Mouse (Mus musculus): ENCODE data around the gene Styk1. TPM values are rescaled to one million over a fixed set of nuclear protein-coding genes. Genes with fewer than 3 reads are reported as not detected.
A peak's percentile ranks its signal among the peaks of the same experiment; 100 is the strongest.

Gene Styk1
- polyA plus RNA-seq, 1 experiment from 2014 or later, result 4.9 TPM

DNA sequence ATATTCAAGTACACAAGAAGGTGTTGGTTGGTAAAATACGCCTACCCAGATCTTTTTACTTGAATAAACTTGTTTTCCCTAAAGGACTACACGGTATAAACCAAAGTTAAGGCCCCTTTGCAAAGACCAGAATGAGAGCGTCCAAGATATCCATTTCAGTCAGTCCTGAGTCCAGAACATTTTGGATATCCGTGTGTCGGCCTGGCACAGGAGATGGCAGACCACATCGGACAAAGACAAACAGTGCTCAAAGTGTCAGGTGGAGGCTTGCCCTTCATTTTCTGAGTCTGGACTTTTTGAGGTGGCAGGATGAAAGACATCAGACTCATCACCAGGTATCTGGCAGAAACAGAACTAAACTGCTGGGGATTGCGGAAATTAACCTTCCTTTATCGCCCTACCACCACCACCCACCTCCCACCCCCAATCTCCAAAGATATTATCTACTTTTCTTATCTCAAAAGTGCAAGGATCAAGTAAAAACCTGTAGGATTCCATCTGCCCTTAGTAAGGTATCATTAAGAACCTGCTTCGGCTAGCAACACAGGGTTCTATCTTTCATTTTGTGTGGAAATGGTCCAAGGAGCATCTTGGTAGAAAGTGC is 33.1 kb upstream of the Styk1 start:
- DNase-seq (ENCODE audit: low spot score) (no peak), ATAC-seq (ENCODE audit: low FRiP score) (no peak)
- peak overlapping the region; percentile 91; the same call in 1 of the 2 replicates for H3K9ac ChIP-seq
- H3K4me1 ChIP-seq (replicated peaks; ENCODE audit: control insufficient read depth, insufficient read depth, low read length), result peaks cover 35% of the 10 kb centered on the region
- H3K27ac ChIP-seq, result no peak overlapping the region
- peak overlapping the region; percentile 76 for H3K4me3 ChIP-seq (replicated peaks; ENCODE audit: low read length)
- H3K4me2 ChIP-seq (replicated peaks), result peak overlapping the region; percentile 82
- WGBS, result 45% methylated on average over 9 of the region's 9 CpGs
- no peaks in the 10 kb centered on the region for H3K36me3 ChIP-seq (replicated peaks; ENCODE audit: control insufficient read depth, insufficient read depth)
- H3K27me3 ChIP-seq (ENCODE audit: control insufficient read depth, insufficient read depth, low read length), result no peaks in the 10 kb centered on the region
- no peaks in the 10 kb centered on the region for H3K9me3 ChIP-seq (ENCODE audit: control insufficient read depth, low read length)

DNA sequence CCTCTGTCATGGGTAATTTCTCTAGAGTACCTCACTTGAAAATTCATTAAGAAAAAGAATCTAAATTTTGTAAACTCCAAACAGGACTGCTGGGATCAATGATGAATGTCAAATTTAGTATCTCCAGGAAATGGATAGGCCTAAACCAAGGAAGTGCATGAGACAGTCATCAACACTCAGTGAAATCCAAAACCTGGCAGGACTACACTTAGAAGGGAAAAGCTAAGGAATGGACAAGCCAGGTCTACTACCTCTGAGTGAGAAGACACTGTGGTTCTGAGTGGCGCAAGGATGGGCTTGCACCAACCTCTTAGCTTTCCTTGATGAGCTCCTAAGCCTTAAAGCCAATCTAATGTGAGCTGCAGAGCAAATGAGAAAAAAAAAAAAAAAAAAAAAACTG is 32.1 kb upstream of the Styk1 start:
- Histone ChIP-seq H3K4me3 (replicated peaks; ENCODE audit: low read length) (no peak overlapping the region), H3K27me3 (ENCODE audit: control insufficient read depth, insufficient read depth, low read length) (no peaks in the 10 kb centered on the region), H3K27ac (no peak overlapping the region), H3K9ac (no peak overlapping the region), H3K9me3 (ENCODE audit: control insufficient read depth, low read length) (no peaks in the 10 kb centered on the region), H3K36me3 (replicated peaks; ENCODE audit: control insufficient read depth, insufficient read depth) (0 out of 2 replicates have a peak, but pooled peaks cover 3% of the 10 kb centered on the region), H3K4me1 (replicated peaks; ENCODE audit: control insufficient read depth, insufficient read depth, low read length) (peaks cover 35% of the 10 kb centered on the region), H3K4me2 (replicated peaks) (no peak overlapping the region)
- 97% methylated on average over 1 of the region's 1 CpGs for WGBS
- ATAC-seq (ENCODE audit: low FRiP score) (no peak), DNase-seq (ENCODE audit: low spot score) (no peak)

- DNase-seq (ENCODE audit: low spot score) (no peak), ATAC-seq (ENCODE audit: low FRiP score) (no peak)
- H3K4me2 ChIP-seq (replicated peaks), result no peak overlapping the region
- no peaks in the 10 kb centered on the region for H3K27me3 ChIP-seq (ENCODE audit: control insufficient read depth, insufficient read depth, low read length)
- peaks cover 19% of the 10 kb centered on the region; the same call in 1 of the 2 replicates for H3K36me3 ChIP-seq (replicated peaks; ENCODE audit: control insufficient read depth, insufficient read depth)
- H3K4me1 ChIP-seq (replicated peaks; ENCODE audit: control insufficient read depth, insufficient read depth, low read length), result peaks cover 31% of the 10 kb centered on the region
- no peak overlapping the region for H3K9ac ChIP-seq
- WGBS, result 64% methylated on average over 6 of the region's 6 CpGs
- no peak overlapping the region for H3K4me3 ChIP-seq (replicated peaks; ENCODE audit: low read length)
- H3K27ac ChIP-seq, result no peak overlapping the region
- H3K9me3 ChIP-seq (ENCODE audit: control insufficient read depth, low read length), result no peaks in the 10 kb centered on the region
Observed at GRCm38 (mm10) chr6:131383713-131384330, 30.4 kb upstream of the Styk1 start.

GRCm38 (mm10) chr6:131382984-131383337 is 29.6 kb upstream of the Styk1 start:
- WGBS, result 65% methylated on average over 3 of the region's 3 CpGs
- ATAC-seq (ENCODE audit: low FRiP score) (no peak), DNase-seq (ENCODE audit: low spot score) (no peak)
- H3K27me3 ChIP-seq (ENCODE audit: control insufficient read depth, insufficient read depth, low read length), result no peaks in the 10 kb centered on the region
- H3K27ac ChIP-seq, result no peak overlapping the region
- peaks cover 26% of the 10 kb centered on the region for H3K36me3 ChIP-seq (replicated peaks; ENCODE audit: control insufficient read depth, insufficient read depth)
- peaks cover 28% of the 10 kb centered on the region for H3K4me1 ChIP-seq (replicated peaks; ENCODE audit: control insufficient read depth, insufficient read depth, low read length)
- no peak overlapping the region for H3K9ac ChIP-seq
- H3K4me3 ChIP-seq (replicated peaks; ENCODE audit: low read length), result no peak overlapping the region
- H3K9me3 ChIP-seq (ENCODE audit: control insufficient read depth, low read length), result no peaks in the 10 kb centered on the region
- H3K4me2 ChIP-seq (replicated peaks), result no peak overlapping the region

GRCm38 (mm10) chr6:131382232-131382983 is 29.0 kb upstream of the Styk1 start:
- H3K4me2 ChIP-seq (replicated peaks), result 0 out of 2 replicates have a peak overlapping the region, but pooled peaks have one; percentile 0
- H3K27ac ChIP-seq, result no peak overlapping the region
- DNase-seq (ENCODE audit: low spot score), result no peak

DNA sequence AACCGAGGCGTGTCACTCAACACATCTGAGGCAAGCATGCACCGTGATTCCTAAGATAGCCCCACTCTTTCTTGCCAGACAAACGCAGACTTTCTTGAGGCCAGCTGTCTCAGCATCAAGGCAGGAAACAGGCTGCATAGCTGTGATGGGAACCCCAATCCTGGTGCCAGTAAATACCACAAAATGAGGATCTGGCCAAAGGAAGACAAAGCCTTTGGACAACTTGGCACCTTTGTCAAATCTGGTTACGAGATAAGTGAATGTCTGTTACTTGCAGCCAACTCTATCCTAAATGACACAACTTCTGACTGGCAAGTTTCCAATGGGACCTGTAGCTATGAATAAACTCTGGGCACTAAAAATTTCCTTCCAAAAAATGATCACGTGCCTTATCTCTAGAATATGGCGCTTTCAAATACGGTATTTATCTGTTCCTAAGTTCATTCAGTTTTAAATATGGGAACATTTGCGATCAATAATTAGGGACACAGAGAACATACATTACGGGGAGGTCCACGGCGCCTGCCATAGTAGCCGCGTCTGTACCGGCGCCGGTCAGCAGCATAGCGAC is 25.5 kb upstream of the Styk1 start:
- DNase-seq (ENCODE audit: low spot score), result no peak
- H3K4me1 ChIP-seq (replicated peaks; ENCODE audit: control insufficient read depth, insufficient read depth, low read length), result peaks cover 12% of the 10 kb centered on the region
- no peak for ATAC-seq (ENCODE audit: low FRiP score)
- no peak overlapping the region for H3K4me3 ChIP-seq (replicated peaks; ENCODE audit: low read length)
- 96% methylated on average over 18 of the region's 18 CpGs for WGBS
- H3K9ac ChIP-seq, result no peak overlapping the region
- no peaks in the 10 kb centered on the region for H3K9me3 ChIP-seq (ENCODE audit: control insufficient read depth, low read length)
- no peak overlapping the region for H3K27ac ChIP-seq
- peaks cover 53% of the 10 kb centered on the region for H3K36me3 ChIP-seq (replicated peaks; ENCODE audit: control insufficient read depth, insufficient read depth)
- no peak overlapping the region for H3K4me2 ChIP-seq (replicated peaks)
- H3K27me3 ChIP-seq (ENCODE audit: control insufficient read depth, insufficient read depth, low read length), result no peaks in the 10 kb centered on the region

More at GRCm38 (mm10) chr6:131382232-131382983, 29.0 kb upstream of the Styk1 start:
- Histone ChIP-seq H3K4me1 (replicated peaks; ENCODE audit: control insufficient read depth, insufficient read depth, low read length) (peaks cover 28% of the 10 kb centered on the region), H3K4me3 (replicated peaks; ENCODE audit: low read length) (no peak overlapping the region), H3K27me3 (ENCODE audit: control insufficient read depth, insufficient read depth, low read length) (no peaks in the 10 kb centered on the region), H3K9me3 (ENCODE audit: control insufficient read depth, low read length) (no peaks in the 10 kb centered on the region), H3K9ac (peak overlapping the region; percentile 31), H3K36me3 (replicated peaks; ENCODE audit: control insufficient read depth, insufficient read depth) (peaks cover 32% of the 10 kb centered on the region)
- ATAC-seq (ENCODE audit: low FRiP score), result peak; percentile 52; the same call in 1 of the 2 replicates
- 38% methylated on average over 14 of the region's 14 CpGs for WGBS

GRCm38 (mm10) chr6:131377378-131377777 is 24.0 kb upstream of the Styk1 start:
- Histone ChIP-seq H3K9ac (no peak overlapping the region), H3K9me3 (ENCODE audit: control insufficient read depth, low read length) (no peaks in the 10 kb centered on the region), H3K27ac (no peak overlapping the region), H3K36me3 (replicated peaks; ENCODE audit: control insufficient read depth, insufficient read depth) (peaks cover 66% of the 10 kb centered on the region), H3K27me3 (ENCODE audit: control insufficient read depth, insufficient read depth, low read length) (no peaks in the 10 kb centered on the region), H3K4me2 (replicated peaks) (no peak overlapping the region), H3K4me1 (replicated peaks; ENCODE audit: control insufficient read depth, insufficient read depth, low read length) (peaks cover 5% of the 10 kb centered on the region), H3K4me3 (replicated peaks; ENCODE audit: low read length) (no peak overlapping the region)
- WGBS, result 96% methylated on average over 5 of the region's 5 CpGs
- ATAC-seq (ENCODE audit: low FRiP score), result no peak
- DNase-seq (ENCODE audit: low spot score), result no peak

- no peak overlapping the region for H3K4me2 ChIP-seq (replicated peaks)
- H3K4me1 ChIP-seq (replicated peaks; ENCODE audit: control insufficient read depth, insufficient read depth, low read length), result no peaks in the 10 kb centered on the region
- no peaks in the 10 kb centered on the region for H3K27me3 ChIP-seq (ENCODE audit: control insufficient read depth, insufficient read depth, low read length)
- no peak overlapping the region for H3K9ac ChIP-seq
- H3K9me3 ChIP-seq (ENCODE audit: control insufficient read depth, low read length), result no peaks in the 10 kb centered on the region
- ATAC-seq (ENCODE audit: low FRiP score) (no peak), DNase-seq (ENCODE audit: low spot score) (no peak)
- H3K27ac ChIP-seq, result no peak overlapping the region
- no peak overlapping the region for H3K4me3 ChIP-seq (replicated peaks; ENCODE audit: low read length)
- 93% methylated on average over 13 of the region's 13 CpGs for WGBS
- peaks cover 64% of the 10 kb centered on the region for H3K36me3 ChIP-seq (replicated peaks; ENCODE audit: control insufficient read depth, insufficient read depth)
Observed at GRCm38 (mm10) chr6:131374594-131375340, 21.4 kb upstream of the Styk1 start.

Data from hindbrain, embryonic 14.5 days (tissue).